Mouse (Mus musculus): Measurements from ENCODE around the gene Gm21830. TPM values are rescaled to one million over a fixed set of nuclear protein-coding genes. Genes with fewer than 3 reads are reported as not detected.
"Not testable (repeated sequence)": the region's sequence is repeated elsewhere in the genome, so short reads cannot be mapped to it uniquely, and the experiment has no call there.

The Gm21830 gene
- not detected for polyA plus RNA-seq (2021)

DNA sequence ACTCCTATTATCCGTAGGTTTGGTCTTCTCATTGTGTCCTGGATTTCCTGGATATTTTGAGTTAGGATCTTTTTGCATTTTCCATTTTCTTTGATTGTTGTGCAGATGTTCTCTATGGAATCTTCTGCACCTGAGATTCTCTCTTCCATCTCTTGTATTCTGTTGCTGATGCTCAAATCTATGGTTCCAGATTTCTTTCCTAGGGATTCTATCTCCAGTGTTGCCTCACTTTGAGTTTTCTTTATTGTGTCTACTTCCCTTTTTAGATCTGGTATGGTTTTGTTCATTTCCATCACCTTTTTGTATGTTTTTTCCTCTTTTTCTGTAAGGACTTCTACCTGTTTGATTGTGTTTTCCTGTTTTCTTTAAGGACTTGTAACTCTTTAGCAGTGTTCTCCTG, at the start of gene Gm21830:
TSS of gene Gm21830 (plus strand) at position 301 of the 400 bp plus-strand sequence.
- DNase-seq (ENCODE audit: low read depth, low spot score); POLR2A ChIA-PET; H3K27me3 ChIP-seq; ATAC-seq; CTCF ChIA-PET; in situ Hi-C loops (cut with MboI; ENCODE audit: low pct_unique_long_range_greater_than_20kb): not testable (repeated sequence)

DNA sequence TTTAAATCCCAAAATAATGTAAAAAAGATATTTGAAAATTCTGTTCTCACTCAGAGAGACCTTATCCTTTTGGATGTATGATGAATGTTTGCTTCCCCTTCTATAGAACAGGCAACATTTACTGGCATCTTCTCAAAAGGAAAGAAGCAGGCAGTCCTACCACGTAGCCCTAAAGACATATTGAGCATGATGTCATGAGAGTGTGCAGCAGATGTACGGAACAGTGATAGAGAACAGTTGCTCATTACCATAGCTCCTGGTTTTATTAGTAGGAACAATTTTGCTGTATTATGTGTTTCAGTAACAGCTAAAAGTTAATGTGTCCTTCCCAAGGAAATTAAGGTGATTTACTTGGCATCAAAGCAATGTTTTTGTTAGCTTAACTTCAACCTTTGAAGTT, 49.0 kb upstream of the Gm21830 start:
- ChIA-PET CTCF (no interaction called here), POLR2A (no interaction called here)
- peaks cover 45% of the 10 kb centered on the region for H3K27me3 ChIP-seq
- ATAC-seq (no peak), DNase-seq (ENCODE audit: low read depth, low spot score) (no peak)
- in situ Hi-C loops (cut with MboI; ENCODE audit: low pct_unique_long_range_greater_than_20kb) = no loop called here
- TF ChIP-seq CTCF (IDR thresholded peaks at IDR 0.05) = no peak

DNA sequence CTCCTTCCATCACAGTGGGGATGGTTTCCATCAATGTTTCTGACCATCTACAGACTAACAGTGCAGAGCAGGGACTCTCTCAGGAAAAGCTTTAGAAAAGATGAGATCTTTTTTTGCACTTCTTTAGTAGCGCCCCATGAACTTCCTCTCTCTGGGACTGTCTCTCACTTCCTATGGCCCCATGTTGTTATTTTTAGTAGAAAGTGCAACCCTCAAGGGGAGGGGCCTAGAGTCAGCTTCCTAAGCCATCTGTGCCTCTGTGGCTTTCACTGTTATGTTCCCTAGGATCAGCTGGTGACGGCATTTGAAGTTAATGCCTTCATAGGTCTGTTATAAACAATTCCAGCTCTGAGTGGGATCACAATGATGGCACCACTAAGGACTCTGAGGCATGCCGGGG, 35.0 kb upstream of the Gm21830 start:
- POLR2A ChIA-PET = no interaction called here
- DNase-seq (ENCODE audit: low read depth, low spot score) (no peak), ATAC-seq (no peak)
- no peak for TF ChIP-seq CTCF (IDR thresholded peaks at IDR 0.05)
- CTCF ChIA-PET = interaction anchor here (0.9 kb wide), 1 partner anchor 10 kb away, joined by 4 read pairs; no protein-coding TSS in a partner anchor
- H3K27me3 ChIP-seq = peaks cover 30% of the 10 kb centered on the region
- in situ Hi-C loops (cut with MboI; ENCODE audit: low pct_unique_long_range_greater_than_20kb) = no loop called here

DNA sequence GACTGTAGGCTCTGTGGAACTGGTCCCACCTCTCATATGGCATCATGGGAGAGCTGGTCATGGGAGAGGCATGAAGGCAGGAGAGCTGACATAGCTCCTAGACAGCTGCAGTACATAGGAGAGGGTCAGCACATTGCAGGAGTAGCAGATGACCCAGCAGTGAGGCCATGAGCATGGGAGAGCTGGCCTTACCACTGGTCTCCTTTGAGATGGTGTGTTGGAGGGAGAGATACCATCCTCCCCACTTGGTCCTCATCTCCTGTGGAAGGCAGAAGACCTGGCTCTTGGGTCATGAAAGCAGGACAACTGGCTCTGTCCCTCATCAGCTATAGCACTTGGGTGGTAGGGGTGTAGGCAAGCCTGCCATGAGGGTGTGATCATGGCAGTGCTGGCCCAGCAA, 7.3 kb downstream of the Gm21830 start:
- POLR2A ChIA-PET = no interaction called here
- no peak for TF ChIP-seq CTCF (IDR thresholded peaks at IDR 0.05)
- ATAC-seq (no peak), DNase-seq (ENCODE audit: low read depth, low spot score) (no peak)
- in situ Hi-C loops (cut with MboI; ENCODE audit: low pct_unique_long_range_greater_than_20kb) = no loop called here
- no peaks in the 10 kb centered on the region for H3K27me3 ChIP-seq
- CTCF ChIA-PET = no interaction called here

DNA sequence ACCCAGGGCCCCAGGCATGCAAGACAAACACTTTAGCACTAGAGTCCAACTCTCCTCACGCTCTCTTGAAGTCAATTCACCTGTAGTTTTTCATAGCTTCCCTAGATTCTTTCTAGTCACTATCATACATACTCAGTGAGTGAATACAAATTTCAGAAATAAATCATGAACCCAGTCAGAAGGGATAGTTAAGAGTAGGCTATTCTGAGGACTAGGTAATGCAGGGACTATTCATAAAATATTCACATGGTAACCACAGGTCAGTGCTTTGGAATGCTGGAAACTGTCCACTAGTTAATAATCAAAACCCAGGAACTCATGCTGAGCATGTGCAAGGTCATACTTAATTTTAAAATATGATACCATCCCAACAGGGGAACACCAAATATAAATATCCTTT, 9.3 kb downstream of the Gm21830 start:
- H3K27me3 ChIP-seq = no peaks in the 10 kb centered on the region
- ChIA-PET POLR2A (no interaction called here), CTCF (no interaction called here)
- DNase-seq (ENCODE audit: low read depth, low spot score) (peak; percentile 19), ATAC-seq (peak; percentile 91)
- no peak for TF ChIP-seq CTCF (IDR thresholded peaks at IDR 0.05)
- in situ Hi-C loops (cut with MboI; ENCODE audit: low pct_unique_long_range_greater_than_20kb) = no loop called here

DNA sequence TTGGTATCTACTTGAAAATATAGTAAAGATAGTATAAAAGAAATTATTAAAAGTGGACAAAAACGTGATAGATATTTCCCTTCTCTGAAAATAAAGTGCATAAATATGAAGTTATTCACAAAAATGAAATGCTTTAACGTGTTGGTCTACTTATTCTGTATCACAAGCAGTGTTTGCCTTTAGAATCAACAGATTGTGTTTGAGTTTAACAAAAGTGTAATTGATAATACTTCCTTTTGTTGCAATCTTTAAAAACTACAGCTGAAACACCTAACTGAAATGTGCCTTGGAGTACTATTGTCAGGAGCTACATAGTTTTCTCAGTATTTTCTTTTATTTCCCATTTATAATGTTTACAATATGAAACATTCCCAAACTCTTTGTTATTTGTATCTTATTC, 19.6 kb downstream of the Gm21830 start, which contains the start of gene Gm26727:
TSS of gene Gm26727 (minus strand) at position 101 of the 400 bp plus-strand sequence.
- ATAC-seq = no peak
- no peak for DNase-seq (ENCODE audit: low read depth, low spot score)
- CTCF ChIA-PET = interaction anchor here (2.5 kb wide), 1 partner anchor 14 kb away, joined by 7 read pairs; no protein-coding TSS in a partner anchor
- H3K27me3 ChIP-seq = peaks cover 4% of the 10 kb centered on the region
- in situ Hi-C loops (cut with MboI; ENCODE audit: low pct_unique_long_range_greater_than_20kb) = no loop called here
- POLR2A ChIA-PET = no interaction called here
- no peak for TF ChIP-seq CTCF (IDR thresholded peaks at IDR 0.05)

DNA sequence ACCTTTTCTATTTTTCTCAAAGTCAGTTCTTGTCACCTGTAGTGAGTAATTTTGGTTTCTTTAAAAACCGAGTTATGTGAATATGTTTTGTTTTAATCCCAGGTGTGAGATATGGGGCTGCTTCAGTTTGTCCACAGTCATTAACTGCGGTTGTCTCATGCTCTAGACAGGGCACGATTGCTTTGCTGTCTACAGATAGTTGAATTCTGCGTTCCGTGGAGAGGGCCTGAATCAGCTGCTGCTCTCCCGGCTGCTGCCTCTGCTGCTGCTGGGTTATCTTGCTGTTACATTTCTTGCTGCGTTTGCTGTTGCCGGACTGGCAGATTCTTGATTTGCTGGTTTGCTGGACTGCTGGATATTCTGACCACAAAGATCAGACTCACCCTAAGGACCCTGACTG, 24.8 kb downstream of the Gm21830 start:
- CTCF ChIA-PET = no interaction called here
- in situ Hi-C loops (cut with MboI; ENCODE audit: low pct_unique_long_range_greater_than_20kb) = no loop called here
- POLR2A ChIA-PET = no interaction called here
- peaks cover 13% of the 10 kb centered on the region for H3K27me3 ChIP-seq
- ATAC-seq = no peak
- no peak for DNase-seq (ENCODE audit: low read depth, low spot score)
- no peak for TF ChIP-seq CTCF (IDR thresholded peaks at IDR 0.05)

DNA sequence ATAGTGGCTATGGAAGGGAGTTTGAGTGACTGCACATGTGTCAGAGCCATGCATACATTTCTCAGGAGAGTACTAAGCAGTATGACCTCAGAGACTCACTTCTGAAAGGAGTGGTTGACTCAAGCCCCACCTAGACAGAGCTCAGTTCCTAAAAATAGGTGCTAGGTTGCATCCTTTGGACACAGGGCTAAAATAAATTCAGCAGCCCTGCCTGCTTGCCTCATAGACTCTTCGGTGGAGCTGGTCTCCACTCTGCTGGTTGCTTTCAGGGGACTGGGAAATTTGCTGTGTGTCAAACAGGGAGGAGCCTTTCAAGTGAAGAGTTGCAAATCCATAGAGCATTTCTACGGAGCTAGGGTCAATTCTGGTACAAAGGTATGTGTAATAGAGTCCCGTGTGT, 32.3 kb downstream of the Gm21830 start, which contains the start of gene Xirp2:
TSS of gene Xirp2 (plus strand) at position 223 of the 400 bp plus-strand sequence.
- POLR2A ChIA-PET = no interaction called here
- DNase-seq (ENCODE audit: low read depth, low spot score) (no peak), ATAC-seq (no peak)
- in situ Hi-C loops (cut with MboI; ENCODE audit: low pct_unique_long_range_greater_than_20kb) = no loop called here
- CTCF ChIA-PET = interaction anchor here (2.0 kb wide), 1 partner anchor 32 kb away, joined by 4 read pairs; no protein-coding TSS in a partner anchor
- no peak for TF ChIP-seq CTCF (IDR thresholded peaks at IDR 0.05)
- peaks cover 18% of the 10 kb centered on the region for H3K27me3 ChIP-seq

DNA sequence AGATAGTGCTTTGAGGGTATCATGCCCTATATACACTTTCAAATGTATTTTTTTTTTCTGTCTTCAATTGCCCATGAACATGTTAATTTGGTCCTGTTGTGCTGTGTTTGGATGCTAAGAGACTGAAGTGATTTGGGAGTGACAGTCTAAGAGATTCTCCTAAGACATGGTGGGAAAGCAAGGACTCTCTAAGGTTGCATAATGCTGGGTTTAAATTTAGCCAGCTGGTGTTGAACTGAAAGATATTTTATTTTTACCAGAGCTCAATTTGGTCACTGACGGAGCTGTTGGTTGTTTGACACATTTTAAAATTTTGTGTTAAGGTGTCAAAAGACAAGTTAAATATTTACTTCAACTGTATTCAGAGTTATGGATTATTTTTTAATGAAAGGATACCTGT, 33.2 kb downstream of the Gm21830 start:
- no peak for TF ChIP-seq CTCF (IDR thresholded peaks at IDR 0.05)
- in situ Hi-C loops (cut with MboI; ENCODE audit: low pct_unique_long_range_greater_than_20kb) = no loop called here
- no peak for ATAC-seq
- peaks cover 19% of the 10 kb centered on the region for H3K27me3 ChIP-seq
- DNase-seq (ENCODE audit: low read depth, low spot score) = no peak
- ChIA-PET POLR2A (no interaction called here), CTCF (interaction anchor here (1.8 kb wide), 1 partner anchor 14 kb away, joined by 7 read pairs; the partner anchor contains the start of gene Gm26727)

DNA sequence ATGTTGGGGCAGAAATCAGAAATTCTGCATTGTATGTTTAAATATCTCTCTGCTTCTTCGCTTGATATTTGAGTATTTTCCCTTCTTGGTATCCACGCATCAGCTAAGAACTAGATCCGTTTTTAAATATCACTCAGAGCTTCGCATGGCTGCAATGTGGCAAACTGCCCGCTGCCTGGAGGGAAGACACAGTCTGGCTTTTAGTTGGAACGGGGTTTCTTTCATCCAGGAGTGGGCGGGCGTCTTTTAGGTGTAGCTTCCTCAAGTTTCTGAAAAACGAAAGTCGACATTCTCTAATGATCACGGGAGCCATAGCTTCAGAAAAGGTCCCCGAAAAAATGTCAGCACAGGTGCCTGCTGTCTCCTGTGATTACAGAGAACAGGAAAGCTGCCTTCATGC, 33.7 kb downstream of the Gm21830 start:
- no peak for TF ChIP-seq CTCF (IDR thresholded peaks at IDR 0.05)
- ATAC-seq (no peak), DNase-seq (ENCODE audit: low read depth, low spot score) (no peak)
- ChIA-PET POLR2A (no interaction called here), CTCF (interaction anchor here (1.8 kb wide), 1 partner anchor 15 kb away, joined by 7 read pairs; the partner anchor contains the start of gene Gm26727)
- peaks cover 24% of the 10 kb centered on the region for H3K27me3 ChIP-seq
- in situ Hi-C loops (cut with MboI; ENCODE audit: low pct_unique_long_range_greater_than_20kb) = no loop called here

DNA sequence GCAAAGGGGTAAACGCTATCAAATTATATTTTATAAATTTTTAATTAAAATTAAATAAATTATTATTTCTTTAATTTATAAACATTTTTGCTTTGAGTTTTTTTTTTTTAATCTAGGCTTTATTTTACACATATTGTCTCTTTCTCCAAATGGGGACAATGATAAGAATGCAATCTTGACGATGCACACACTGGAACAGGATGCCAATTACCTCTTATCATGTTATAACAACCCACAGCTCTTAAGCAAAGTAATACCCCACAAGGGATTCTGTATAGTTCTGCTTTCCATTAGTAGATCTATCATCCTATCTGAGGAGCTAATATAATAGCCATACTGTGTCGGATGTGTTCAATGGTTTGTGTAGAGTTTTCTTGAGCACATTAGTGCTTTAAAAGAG, 47.3 kb downstream of the Gm21830 start:
- DNase-seq (ENCODE audit: low read depth, low spot score) = no peak
- ChIA-PET POLR2A (no interaction called here), CTCF (no interaction called here)
- no peak for ATAC-seq
- in situ Hi-C loops (cut with MboI; ENCODE audit: low pct_unique_long_range_greater_than_20kb) = no loop called here
- H3K27me3 ChIP-seq = peaks cover 30% of the 10 kb centered on the region
- no peak for TF ChIP-seq CTCF (IDR thresholded peaks at IDR 0.05)

DNA sequence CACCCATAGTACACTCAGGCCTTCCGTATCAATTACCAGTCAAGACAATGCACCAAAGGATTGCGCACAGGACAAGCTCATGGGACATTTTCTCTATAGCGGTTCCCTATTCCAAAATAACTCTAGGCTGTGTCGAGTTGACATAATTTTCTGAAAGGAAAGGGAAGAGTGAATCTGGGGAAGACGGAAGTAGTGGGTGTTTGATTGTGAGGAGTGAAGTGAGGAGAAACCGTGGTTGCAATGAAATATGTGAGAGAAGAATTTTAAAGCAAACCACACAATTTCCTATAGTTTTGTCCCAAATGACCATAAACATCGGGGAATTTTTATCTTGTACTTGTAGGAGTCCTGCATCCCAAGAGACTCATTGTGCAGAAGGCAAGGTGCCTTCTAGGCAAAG, 53.5 kb downstream of the Gm21830 start:
- CTCF ChIA-PET = no interaction called here

DNA sequence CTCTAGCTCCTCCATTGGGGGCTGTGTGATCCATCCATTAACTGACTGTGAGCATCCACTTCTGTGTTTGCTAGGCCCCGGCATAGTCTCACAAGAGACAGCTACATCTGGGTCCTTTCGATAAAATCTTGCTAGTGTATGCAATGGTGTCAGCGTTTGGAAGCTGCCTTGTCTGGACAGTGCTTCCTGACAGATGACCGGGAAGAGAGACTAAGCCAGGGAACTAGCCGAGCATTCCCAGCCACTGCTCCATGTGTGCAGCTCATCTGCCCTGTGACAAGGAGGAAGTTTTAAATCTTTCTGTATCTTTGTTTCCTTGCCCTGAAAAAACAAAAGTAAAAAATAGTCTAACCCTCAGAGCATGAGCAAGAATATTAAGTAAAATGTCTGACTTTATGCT, 56.5 kb downstream of the Gm21830 start:
- in situ Hi-C loops (cut with MboI; ENCODE audit: low pct_unique_long_range_greater_than_20kb); CTCF ChIA-PET; DNase-seq (ENCODE audit: low read depth, low spot score); POLR2A ChIA-PET; ATAC-seq: not testable (repeated sequence)
- peaks cover 25% of the 10 kb centered on the region for H3K27me3 ChIP-seq

More for the DNA sequence above, 53.5 kb downstream of the Gm21830 start:
- in situ Hi-C loops (cut with MboI; ENCODE audit: low pct_unique_long_range_greater_than_20kb) = no loop called here
- ATAC-seq (no peak), DNase-seq (ENCODE audit: low read depth, low spot score) (no peak)
- no peak for TF ChIP-seq CTCF (IDR thresholded peaks at IDR 0.05)
- POLR2A ChIA-PET = no interaction called here
- peaks cover 33% of the 10 kb centered on the region for H3K27me3 ChIP-seq

Measured in Patski (cell line).